Mouse (Mus musculus) brain, embryonic 14.5 days (tissue): ENCODE data around the gene Macrod2. TPM values are rescaled to one million over a fixed set of nuclear protein-coding genes. Genes with fewer than 3 reads are reported as not detected.
"Not testable (repeated sequence)": the region's sequence is repeated elsewhere in the genome, so short reads cannot be mapped to it uniquely, and the experiment has no call there.

Experiments
- DNase-seq: peaks from one replicate; pipeline ENCODE4 v3.0.0-alpha.2; 2011; ENCODE audit warnings: low read depth
- CTCF ChIP-seq: fragments of 200-500 bp; IDR thresholded peaks from 2 replicates; pipeline ENCODE4 v1.5.1; 2012; ENCODE audit warnings: inconsistent platforms, mild to moderate bottlenecking, moderate library complexity, borderline replicate concordance; ENCODE audit not compliant: insufficient read depth, insufficient read length; ENCODE audit errors: extremely low read depth
- POLR2A ChIP-seq: fragments of 200-500 bp; IDR thresholded peaks from 2 replicates; pipeline ENCODE4 v1.6.1; 2012; ENCODE audit warnings: mild to moderate bottlenecking, inconsistent platforms, borderline replicate concordance; ENCODE audit not compliant: poor library complexity, insufficient read depth, insufficient read length, severe bottlenecking; ENCODE audit errors: extremely low read depth
- polyA plus RNA-seq: library from polyadenylated mRNA; depleted of rRNA; stranded (reverse); fragments of >200 nt; gene quantifications from 2 replicates; pipeline ENCODE4 v1.2.3, GENCODE M21; 2012

Macrod2 gene
- polyA plus RNA-seq, 1 experiment = 24.1 TPM

GRCm38 (mm10) chr2:140707550-140707949 is 312.4 kb downstream of the Macrod2 start:
- DNase-seq = no peak
- no peak for TF ChIP-seq POLR2A
- no peak for TF ChIP-seq CTCF

- no peak for DNase-seq
- TF ChIP-seq POLR2A (no peak), CTCF (no peak)
These were observed 320.7 kb downstream of the Macrod2 start for GRCm38 (mm10) chr2:140715822-140716221.

GRCm38 (mm10) chr2:140717407-140717806 is 322.3 kb downstream of the Macrod2 start:
- TF ChIP-seq CTCF = no peak
- TF ChIP-seq POLR2A = no peak
- DNase-seq = no peak

- DNase-seq = peak; percentile 14
- no peak for TF ChIP-seq POLR2A
- no peak for TF ChIP-seq CTCF
These were observed 337.6 kb downstream of the Macrod2 start for GRCm38 (mm10) chr2:140732616-140733183.

GRCm38 (mm10) chr2:140740511-140740910 is 345.4 kb downstream of the Macrod2 start:
- DNase-seq = no peak
- TF ChIP-seq POLR2A (no peak), CTCF (no peak)

- DNase-seq = not testable (repeated sequence)
These were observed 347.8 kb downstream of the Macrod2 start for GRCm38 (mm10) chr2:140742954-140743353.

GRCm38 (mm10) chr2:140758881-140759280 is 363.8 kb downstream of the Macrod2 start:
- TF ChIP-seq CTCF = no peak
- TF ChIP-seq POLR2A = no peak
- DNase-seq = no peak

GRCm38 (mm10) chr2:140759732-140760131 is 364.6 kb downstream of the Macrod2 start:
- TF ChIP-seq POLR2A = no peak
- TF ChIP-seq CTCF = no peak
- DNase-seq = no peak

- TF ChIP-seq CTCF = no peak
- no peak for TF ChIP-seq POLR2A
- DNase-seq = no peak
These were observed 365.0 kb downstream of the Macrod2 start for GRCm38 (mm10) chr2:140760137-140760536.

GRCm38 (mm10) chr2:140763076-140763891 is 368.2 kb downstream of the Macrod2 start:
- TF ChIP-seq POLR2A = no peak
- TF ChIP-seq CTCF = no peak
- peak; percentile 37 for DNase-seq

- TF ChIP-seq CTCF (no peak), POLR2A (no peak)
- no peak for DNase-seq
These were observed 374.4 kb downstream of the Macrod2 start for GRCm38 (mm10) chr2:140769473-140769872.

- TF ChIP-seq POLR2A (no peak), CTCF (no peak)
- DNase-seq = no peak
These were observed 377.7 kb downstream of the Macrod2 start for GRCm38 (mm10) chr2:140772825-140773224.
